Mouse (Mus musculus): ENCODE measurements around the gene Rtn1. TPM values are rescaled to one million over a fixed set of nuclear protein-coding genes. Genes with fewer than 3 reads are reported as not detected.

Rtn1 gene
- total RNA-seq, 2 experiments from 2014 or later: 6.0 to 7.1 TPM

- DNase-seq: no peak
Measured at GRCm38 (mm10) chr12:72374823-72375225, 34.0 kb downstream of the Rtn1 start.

- DNase-seq: no peak
Measured at GRCm38 (mm10) chr12:72373916-72374615, 34.8 kb downstream of the Rtn1 start.

GRCm38 (mm10) chr12:72370081-72370480 lies 38.8 kb downstream of the Rtn1 start:
- no peak for DNase-seq

GRCm38 (mm10) chr12:72366763-72367162 lies 42.1 kb downstream of the Rtn1 start:
- DNase-seq: no peak

- DNase-seq: no peak
Measured at GRCm38 (mm10) chr12:72366104-72366437, 42.8 kb downstream of the Rtn1 start.

- no peak for DNase-seq
Measured at GRCm38 (mm10) chr12:72365231-72366103, 43.4 kb downstream of the Rtn1 start.

GRCm38 (mm10) chr12:72364543-72364942 lies 44.3 kb downstream of the Rtn1 start:
- no peak for DNase-seq

- no peak for DNase-seq
Measured at GRCm38 (mm10) chr12:72361701-72362354, 47.0 kb downstream of the Rtn1 start.

GRCm38 (mm10) chr12:72360926-72361615 lies 47.8 kb downstream of the Rtn1 start:
- no peak for DNase-seq

- DNase-seq: no peak
Measured at GRCm38 (mm10) chr12:72359903-72360302, 49.0 kb downstream of the Rtn1 start.

- no peak for DNase-seq
Measured at GRCm38 (mm10) chr12:72357667-72358420, 51.0 kb downstream of the Rtn1 start.

- no peak for DNase-seq
Measured at GRCm38 (mm10) chr12:72354241-72354640, 54.6 kb downstream of the Rtn1 start.

GRCm38 (mm10) chr12:72353506-72353905 lies 55.3 kb downstream of the Rtn1 start:
- DNase-seq: no peak

GRCm38 (mm10) chr12:72348508-72348907 lies 60.3 kb downstream of the Rtn1 start:
- no peak for DNase-seq

- DNase-seq: no peak
Measured at GRCm38 (mm10) chr12:72347184-72347583, 61.7 kb downstream of the Rtn1 start.

GRCm38 (mm10) chr12:72343639-72344038 lies 65.2 kb downstream of the Rtn1 start:
- DNase-seq: no peak

- no peak for DNase-seq
Measured at GRCm38 (mm10) chr12:72336009-72336408, 72.8 kb downstream of the Rtn1 start.

GRCm38 (mm10) chr12:72332488-72333013 lies 76.3 kb downstream of the Rtn1 start:
- no peak for DNase-seq

- no peak for DNase-seq
Measured at GRCm38 (mm10) chr12:72331912-72332487, 76.9 kb downstream of the Rtn1 start.

GRCm38 (mm10) chr12:72326087-72326486 lies 82.8 kb downstream of the Rtn1 start:
- no peak for DNase-seq

- no peak for DNase-seq
Measured at GRCm38 (mm10) chr12:72325025-72325424, 83.8 kb downstream of the Rtn1 start.
